Mouse (Mus musculus) hindbrain, postnatal 0 days (tissue): Measurements from ENCODE around the gene Hdgfl2. TPM values are rescaled to one million over a fixed set of nuclear protein-coding genes. Genes with fewer than 3 reads are reported as not detected.

Experiments used
- ATAC-seq: fragments of 200-750 bp; cut with Nextera tagmentation; 2 replicates; pipeline ENCODE4 v1.8.0; 2017; ENCODE audit warnings: mild to moderate bottlenecking, moderate TSS enrichment, moderate library complexity
- DNase-seq: peaks from one replicate; pipeline ENCODE4 v3.0.0-alpha.2; 2015; ENCODE audit warnings: low spot score
- H3K27ac ChIP-seq: fragments of 300-500 bp; sonication (generic); 2 replicates; pipeline ENCODE4 v1.5.1; 2014; ENCODE audit warnings: mild to moderate bottlenecking
- H3K27me3 ChIP-seq: fragments of 300-500 bp; sonication (generic); 2 replicates; pipeline ENCODE4 v1.6.1; 2014; ENCODE audit warnings: low read length, mixed read lengths; ENCODE audit not compliant: insufficient read depth
- H3K36me3 ChIP-seq: fragments of 300-500 bp; sonication (generic); 2 replicates; pipeline ENCODE4 v1.6.1; 2014; ENCODE audit warnings: low read length, mixed read lengths; ENCODE audit not compliant: insufficient read depth
- H3K4me1 ChIP-seq: fragments of 300-500 bp; sonication (generic); 2 replicates; pipeline ENCODE4 v1.6.1; 2014; ENCODE audit warnings: antibody characterized with exemption, low read length, mixed read lengths; ENCODE audit not compliant: insufficient read depth
- H3K4me2 ChIP-seq: fragments of 300-500 bp; sonication (generic); 2 replicates; pipeline ENCODE4 v1.6.1; 2014; ENCODE audit warnings: low read depth, mild to moderate bottlenecking, low read length, moderate library complexity, mixed read lengths
- H3K4me3 ChIP-seq: fragments of 300-500 bp; sonication (generic); 2 replicates; pipeline ENCODE4 v1.5.1; 2014; ENCODE audit warnings: low read length
- H3K9ac ChIP-seq: fragments of 300-500 bp; sonication (generic); replicated peaks from 2 replicates; pipeline ENCODE4 v1.6.1; 2014; ENCODE audit warnings: mild to moderate bottlenecking, low read length, moderate library complexity, mixed read lengths
- H3K9me3 ChIP-seq: fragments of 300-500 bp; sonication (generic); 2 replicates; pipeline ENCODE4 v1.6.1; 2016; ENCODE audit warnings: low read length, mixed read lengths
- CTCF ChIP-seq: IDR thresholded peaks from 2 replicates; pipeline ENCODE4 v1.5.1; 2016; ENCODE audit warnings: antibody characterized with exemption, control low read depth, low read depth
- WGBS: fragments of 180-500 bp; shearing (Covaris S2); extraction: QIAGEN DNeasy Blood & Tissue Kit; methylation state at CpG from one replicate; pipeline ENCODE4 v1.1.7; 2014; 5-methylcytosine and 5-hydroxymethylcytosine counted together
- polyA plus RNA-seq: library from polyadenylated mRNA; unstranded; fragments of >200 nt; fragmentation: Nextera tagmentation; extraction: Ambion mirVana; gene quantifications from 2 replicates; pipeline ENCODE4 v1.2.1, GENCODE M21; 2015
- total RNA-seq: library from RNA; depleted of rRNA; stranded (reverse); fragments of >200 nt; gene quantifications from 2 replicates; pipeline ENCODE4 v1.2.3, GENCODE M21; 2014; rRNA removed

The Hdgfl2 gene
- total and polyA plus RNA-seq, 2 experiments from 2014 or later, result 70.0 to 109 TPM

- H3K27ac ChIP-seq, result no peak overlapping the region
- peak overlapping the region; percentile 53 for H3K9ac ChIP-seq
- H3K9me3 ChIP-seq, result no peaks in the 10 kb centered on the region
- H3K4me1 ChIP-seq, result peaks cover 7% of the 10 kb centered on the region; the same call in 1 of the 2 replicates
- peak overlapping the region; percentile 73 for H3K4me2 ChIP-seq
- ATAC-seq, result peak; percentile 52; the same call in 1 of the 2 replicates
- H3K36me3 ChIP-seq, result no peaks in the 10 kb centered on the region
- WGBS, result under 1% methylated on average over 28 of the region's 30 CpGs
- peak overlapping the region; percentile 37 for H3K4me3 ChIP-seq
- DNase-seq, result peak; percentile 48
- TF ChIP-seq CTCF, result no peak
- H3K27me3 ChIP-seq, result no peaks in the 10 kb centered on the region
Observed at GRCm38 (mm10) chr17:56148790-56149618, 69.6 kb downstream of the Hdgfl2 start.

GRCm38 (mm10) chr17:56149897-56150296, 70.5 kb downstream of the Hdgfl2 start:
- ATAC-seq (no peak), DNase-seq (no peak)
- Histone ChIP-seq H3K4me3 (no peak overlapping the region), H3K4me1 (peaks cover 7% of the 10 kb centered on the region; the same call in 1 of the 2 replicates), H3K9me3 (no peaks in the 10 kb centered on the region), H3K4me2 (no peak overlapping the region), H3K9ac (no peak overlapping the region), H3K27me3 (no peaks in the 10 kb centered on the region), H3K27ac (no peak overlapping the region), H3K36me3 (no peaks in the 10 kb centered on the region)
- TF ChIP-seq CTCF, result no peak
- WGBS, result 59% methylated on average over 2 of the region's 2 CpGs

Other genes starting within 250 kb of the Hdgfl2 start
- 3.6 and 5.1 TPM in 2 replicates for gene Zfp119a, start 200.7 kb upstream of the Hdgfl2 start, total RNA-seq
- 6.4 and 7.4 TPM in 2 replicates for gene Zfp119a, start 200.7 kb upstream of the Hdgfl2 start, polyA plus RNA-seq
- 4.8 and 8.8 TPM in 2 replicates for gene Zfp959, start 187.5 kb upstream of the Hdgfl2 start, total RNA-seq
- 7.5 and 8.9 TPM in 2 replicates for gene Zfp959, start 187.5 kb upstream of the Hdgfl2 start, polyA plus RNA-seq
- 1.8 and 4.3 TPM in 2 replicates for gene Zfp119b, start 130.1 kb upstream of the Hdgfl2 start, total RNA-seq
- 5.6 and 6.8 TPM in 2 replicates for gene Zfp119b, start 130.1 kb upstream of the Hdgfl2 start, polyA plus RNA-seq
- gene Ebi3, start 127.0 kb upstream of the Hdgfl2 start, total RNA-seq, result 0.61 and 3.8 TPM in 2 replicates
- 5.2 and 7.3 TPM in 2 replicates for gene Ebi3, start 127.0 kb upstream of the Hdgfl2 start, polyA plus RNA-seq
- 6.8 and 18.3 TPM in 2 replicates for gene Yju2, start 120.5 kb upstream of the Hdgfl2 start, total RNA-seq
- 16.7 and 19.4 TPM in 2 replicates for gene Yju2, start 120.5 kb upstream of the Hdgfl2 start, polyA plus RNA-seq
- 233 and 250 TPM in 2 replicates for gene Shd, start 109.2 kb upstream of the Hdgfl2 start, total RNA-seq
- gene Shd, start 109.2 kb upstream of the Hdgfl2 start, polyA plus RNA-seq, result 150 and 152 TPM in 2 replicates
- gene Fsd1, start 93.1 kb upstream of the Hdgfl2 start, total RNA-seq, result 136 and 140 TPM in 2 replicates
- gene Fsd1, start 93.1 kb upstream of the Hdgfl2 start, polyA plus RNA-seq, result 178 and 193 TPM in 2 replicates
- 5.4 and 5.9 TPM in 2 replicates for gene Stap2, start 74.0 kb upstream of the Hdgfl2 start, total RNA-seq
- 4.3 and 4.6 TPM in 2 replicates for gene Stap2, start 74.0 kb upstream of the Hdgfl2 start, polyA plus RNA-seq
- gene Mpnd, start 73.9 kb upstream of the Hdgfl2 start, total RNA-seq, result 185 and 186 TPM in 2 replicates
- 106 and 107 TPM in 2 replicates for gene Mpnd, start 73.9 kb upstream of the Hdgfl2 start, polyA plus RNA-seq
- 76.0 and 79.5 TPM in 2 replicates for gene Sh3gl1, start 43.0 kb upstream of the Hdgfl2 start, total RNA-seq
- 84.5 and 87.6 TPM in 2 replicates for gene Sh3gl1, start 43.0 kb upstream of the Hdgfl2 start, polyA plus RNA-seq
- gene Chaf1a, start 39.2 kb upstream of the Hdgfl2 start, total RNA-seq, result 5.8 and 6.1 TPM in 2 replicates
- 4.5 and 5.3 TPM in 2 replicates for gene Chaf1a, start 39.2 kb upstream of the Hdgfl2 start, polyA plus RNA-seq
- 92.0 and 111 TPM in 2 replicates for gene Ubxn6, start 4.6 kb upstream of the Hdgfl2 start, total RNA-seq
- gene Ubxn6, start 4.6 kb upstream of the Hdgfl2 start, polyA plus RNA-seq, result 75.2 and 77.7 TPM in 2 replicates
- 0.61 and 0.99 TPM in 2 replicates for gene Plin4, start 30.2 kb downstream of the Hdgfl2 start, total RNA-seq
- 0.08 and 0.11 TPM in 2 replicates for gene Plin4, start 30.2 kb downstream of the Hdgfl2 start, polyA plus RNA-seq
- 2.2 and 3.3 TPM in 2 replicates for gene Plin5, start 38.0 kb downstream of the Hdgfl2 start, total RNA-seq
- gene Plin5, start 38.0 kb downstream of the Hdgfl2 start, polyA plus RNA-seq, result 4.1 and 4.4 TPM in 2 replicates
- gene Lrg1, start 42.4 kb downstream of the Hdgfl2 start, total RNA-seq, result 0.21 TPM in 1 of 2 replicates, not detected in the other
- gene Lrg1, start 42.4 kb downstream of the Hdgfl2 start, polyA plus RNA-seq, result 0.90 and 0.95 TPM in 2 replicates
- gene Sema6b, start 60.7 kb downstream of the Hdgfl2 start, total RNA-seq, result 91.6 and 97.5 TPM in 2 replicates
- 12.9 and 13.2 TPM in 2 replicates for gene Sema6b, start 60.7 kb downstream of the Hdgfl2 start, polyA plus RNA-seq
- gene Tnfaip8l1, start 82.8 kb downstream of the Hdgfl2 start, total RNA-seq, result 14.4 and 17.8 TPM in 2 replicates
- gene Tnfaip8l1, start 82.8 kb downstream of the Hdgfl2 start, polyA plus RNA-seq, result 6.9 and 7.1 TPM in 2 replicates
- gene Mydgf, start 104.3 kb downstream of the Hdgfl2 start, total RNA-seq, result 58.1 and 59.0 TPM in 2 replicates
- 86.6 and 86.9 TPM in 2 replicates for gene Mydgf, start 104.3 kb downstream of the Hdgfl2 start, polyA plus RNA-seq
- gene Dpp9, start 139.3 kb downstream of the Hdgfl2 start, total RNA-seq, result 30.3 and 31.3 TPM in 2 replicates
- gene Dpp9, start 139.3 kb downstream of the Hdgfl2 start, polyA plus RNA-seq, result 18.9 and 19.0 TPM in 2 replicates
- 47.0 and 49.2 TPM in 2 replicates for gene Fem1a, start 177.2 kb downstream of the Hdgfl2 start, total RNA-seq
- gene Fem1a, start 177.2 kb downstream of the Hdgfl2 start, polyA plus RNA-seq, result 15.1 and 15.7 TPM in 2 replicates
- gene Ticam1, start 197.2 kb downstream of the Hdgfl2 start, total RNA-seq, result 3.1 and 3.4 TPM in 2 replicates
- 1.2 and 1.3 TPM in 2 replicates for gene Ticam1, start 197.2 kb downstream of the Hdgfl2 start, polyA plus RNA-seq
- 12.4 and 13.9 TPM in 2 replicates for gene Plin3, start 213.2 kb downstream of the Hdgfl2 start, total RNA-seq
- gene Plin3, start 213.2 kb downstream of the Hdgfl2 start, polyA plus RNA-seq, result 16.0 and 17.0 TPM in 2 replicates
- not detected in 2 replicates for gene Arrdc5, start 220.7 kb downstream of the Hdgfl2 start, total RNA-seq
- not detected in 2 replicates for gene Arrdc5, start 220.7 kb downstream of the Hdgfl2 start, polyA plus RNA-seq
- 28.2 and 31.4 TPM in 2 replicates for gene Uhrf1, start 223.7 kb downstream of the Hdgfl2 start, total RNA-seq
- gene Uhrf1, start 223.7 kb downstream of the Hdgfl2 start, polyA plus RNA-seq, result 18.8 and 20.5 TPM in 2 replicates
- 137 and 144 TPM in 2 replicates for gene Kdm4b, start 246.4 kb downstream of the Hdgfl2 start, total RNA-seq
- gene Kdm4b, start 246.4 kb downstream of the Hdgfl2 start, polyA plus RNA-seq, result 42.5 and 42.6 TPM in 2 replicates